ENCODE assay signal across 9 mouse cellular contexts in the genomic region with DNA sequence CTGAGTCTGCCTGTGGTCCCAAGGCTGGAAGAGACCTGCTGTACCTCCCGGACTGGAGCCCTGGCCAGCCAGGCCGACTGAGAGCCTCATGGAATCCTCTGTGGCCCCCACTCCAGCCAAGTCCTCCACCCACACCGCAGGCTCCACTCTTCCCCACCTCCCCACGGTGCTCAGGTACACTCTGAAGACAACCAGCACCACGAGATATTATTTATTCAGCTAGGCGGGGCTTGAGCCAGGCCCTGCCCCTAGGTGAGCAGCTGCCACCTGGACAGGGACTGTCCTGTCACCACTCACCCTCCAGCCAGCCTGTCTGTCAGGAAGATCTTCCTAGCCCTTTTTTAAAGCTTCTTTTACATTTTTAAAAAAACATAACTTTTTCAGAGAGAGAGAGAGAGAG. TPM values are rescaled to one million over a fixed set of nuclear protein-coding genes. Genes with fewer than 3 reads are reported as not detected.
DNase-seq lines count a peak whose midpoint lies in the region; ATAC-seq and TF ChIP-seq lines count a peak whose summit lies in the region.
"Had no signal": no experiment of that assay in that cellular context is flagged by ENCODE, and none has a peak within 500 bp of the region (broad histone marks: within the 10 kb centered on the region; RNA-seq: fewer than 3 reads in every experiment).

No protein-coding gene starts in this region.

- no peak for TF ChIP-seq POLR2A in myocyte (IDR thresholded peaks at IDR 0.05; ENCODE audit: insufficient read length, low read depth)

- peaks cover 21% of the 10 kb centered on the region for H3K36me3 ChIP-seq in megakaryocyte, embryonic 14.5 days (replicated peaks; ENCODE audit: low read length)
- H3K36me3 ChIP-seq in embryonic facial prominence, embryonic 14.5 days (ENCODE audit: control insufficient read depth, insufficient read depth, low read length) = no peaks in the 10 kb centered on the region
- peaks cover 4% of the 10 kb centered on the region; the same call in 1 of the 2 replicates for H3K36me3 ChIP-seq in intestine, embryonic 14.5 days (ENCODE audit: control insufficient read depth, insufficient read depth, low read length)
- H3K36me3 ChIP-seq in myocyte (ENCODE audit: control insufficient read depth, insufficient read depth) = no peaks in the 10 kb centered on the region

- no peaks in the 10 kb centered on the region for H3K27me3 ChIP-seq in megakaryocyte, embryonic 14.5 days (replicated peaks)
- no peaks in the 10 kb centered on the region for H3K27me3 ChIP-seq in embryonic facial prominence, embryonic 14.5 days (replicated peaks; ENCODE audit: control insufficient read depth, insufficient read depth, low read length)
- H3K27me3 ChIP-seq in intestine, embryonic 14.5 days (replicated peaks; ENCODE audit: control insufficient read depth, insufficient read depth, low read length) = no peaks in the 10 kb centered on the region
- H3K27me3 ChIP-seq in myocyte (ENCODE audit: control insufficient read depth, insufficient read depth, insufficient read length) = no peaks in the 10 kb centered on the region

- H3K4me3 ChIP-seq in megakaryocyte, embryonic 14.5 days (replicated peaks) = peak overlapping the region; percentile 97
- H3K4me3 ChIP-seq in embryonic facial prominence, embryonic 14.5 days (ENCODE audit: low read depth, low read length) = peak overlapping the region; percentile 77
- peak overlapping the region; percentile 81 for H3K4me3 ChIP-seq in intestine, embryonic 14.5 days (ENCODE audit: low read depth, low read length)
- H3K4me3 ChIP-seq in myocyte = peak overlapping the region; percentile 71

- whole genome bisulfite sequencing in embryonic facial prominence, embryonic 14.5 days = 81% methylated on average over 6 of the region's 6 CpGs
- 68% methylated on average over 6 of the region's 6 CpGs for WGBS in intestine, embryonic 14.5 days

- no peak for DNase-seq in embryonic facial prominence, embryonic 14.5 days (ENCODE audit: low spot score)
- DNase-seq in intestine, embryonic 14.5 days (ENCODE audit: low spot score) = no peak
- DNase-seq in urinary bladder, postnatal 14 days (ENCODE audit: low spot score) = no peak
- no peak for DNase-seq in kidney, postnatal 14 days
- DNase-seq in yolk sac, embryonic 10.5 days (ENCODE audit: low spot score) = no peak

- H3K9ac ChIP-seq in embryonic facial prominence, embryonic 14.5 days (ENCODE audit: low read depth, low read length) = peak overlapping the region; percentile 78; the same call in 1 of the 2 replicates
- H3K9ac ChIP-seq in intestine, embryonic 14.5 days (ENCODE audit: low read length) = no peak overlapping the region

- H3K9me3 ChIP-seq in megakaryocyte, embryonic 14.5 days = no peaks in the 10 kb centered on the region
- no peaks in the 10 kb centered on the region for H3K9me3 ChIP-seq in embryonic facial prominence, embryonic 14.5 days (ENCODE audit: control insufficient read depth, low read length)
- no peaks in the 10 kb centered on the region for H3K9me3 ChIP-seq in intestine, embryonic 14.5 days (ENCODE audit: control insufficient read depth, low read length)

- H3K79me2 ChIP-seq in myocyte (ENCODE audit: control insufficient read depth, insufficient read depth) = peaks cover 19% of the 10 kb centered on the region

- H3K4me1 ChIP-seq in megakaryocyte, embryonic 14.5 days = peaks cover 11% of the 10 kb centered on the region
- H3K4me1 ChIP-seq in embryonic facial prominence, embryonic 14.5 days (ENCODE audit: control insufficient read depth, insufficient read depth, low read length) = 0 out of 2 replicates have a peak, but pooled peaks cover 4% of the 10 kb centered on the region
- peaks cover 9% of the 10 kb centered on the region; the same call in 1 of the 2 replicates for H3K4me1 ChIP-seq in intestine, embryonic 14.5 days (replicated peaks; ENCODE audit: control insufficient read depth, insufficient read depth, low read length)

- ATAC-seq in megakaryocyte, adult 5-6 weeks (ENCODE audit: poor library complexity, severe bottlenecking) = no peak
- no peak for ATAC-seq in embryonic facial prominence, embryonic 14.5 days (ENCODE audit: low read depth)
- ATAC-seq in intestine, embryonic 14.5 days (replicated peaks; ENCODE audit: low FRiP score, low TSS enrichment, low read depth) = peak; percentile 41; the same call in 1 of the 2 replicates

- H3K4me2 ChIP-seq in embryonic facial prominence, embryonic 14.5 days (ENCODE audit: low read depth, low read length) = peak overlapping the region; percentile 78
- peak overlapping the region; percentile 64 for H3K4me2 ChIP-seq in intestine, embryonic 14.5 days (ENCODE audit: low read length)
- H3K4me2 ChIP-seq in myocyte (ENCODE audit: low read depth) = peak overlapping the region; percentile 65

- no peak overlapping the region for H3K27ac ChIP-seq in embryonic facial prominence, embryonic 14.5 days (replicated peaks; ENCODE audit: low read depth, low read length)
- H3K27ac ChIP-seq in intestine, embryonic 14.5 days (ENCODE audit: low read depth) = no peak overlapping the region
- H3K27ac ChIP-seq: layer of hippocampus, adult 2 months had no signal

- H3ac ChIP-seq in myocyte (ENCODE audit: control insufficient read depth, insufficient read length) = no peak overlapping the region

TF ChIP-seq in myocyte, 11 proteins besides CTCF, POLR2A, EP300 and RAD21:
- TF ChIP-seq USF1 (IDR thresholded peaks at IDR 0.05; ENCODE audit: low read depth) (no peak), REST (IDR thresholded peaks at IDR 0.05; ENCODE audit: insufficient read depth, insufficient read length) (no peak), MYOG (IDR thresholded peaks at IDR 0.05; ENCODE audit: control insufficient read depth in 1 of 3, insufficient read depth in 1 of 3, insufficient read length in 2 of 3, low read depth in 2 of 3) (no peak), MYOD1 (IDR thresholded peaks at IDR 0.05; ENCODE audit: control insufficient read depth in 1 of 3, insufficient read length in 2 of 3, low read depth in 2 of 3) (no peak), CEBPB (IDR thresholded peaks at IDR 0.05; ENCODE audit: insufficient read depth, poor library complexity, severe bottlenecking) (no peak), MAX (IDR thresholded peaks at IDR 0.05; ENCODE audit: low read depth) (no peak), POLR2AphosphoS2 (IDR thresholded peaks at IDR 0.05; ENCODE audit: insufficient read length, low read depth) (no peak), TCF12 (IDR thresholded peaks at IDR 0.05; ENCODE audit: insufficient read depth, poor library complexity, severe bottlenecking) (no peak), SRF (IDR thresholded peaks at IDR 0.05; ENCODE audit: control insufficient read depth, insufficient read length, low read depth) (no peak), TCF3 (IDR thresholded peaks at IDR 0.05; ENCODE audit: insufficient read length, low read depth) (no peak), E2F4 (IDR thresholded peaks at IDR 0.05; ENCODE audit: insufficient read depth) (no peak)

RNA-seq across cellular contexts. Expression of a gene that starts 1.1 kb away (rescaled TPM):
- polyA plus RNA-seq in megakaryocyte, embryonic 14.5 days (2012; ENCODE audit: insufficient read depth, low replicate concordance) = 0.87 TPM in 1 of 2 replicates, not detected in the other
- total RNA-seq in megakaryocyte, adult 5-6 weeks (2015) = 62.7 and 63.7 TPM in 2 replicates
- total RNA-seq in megakaryocyte, adult 5-6 weeks (2017) = 58.9 and 60.9 TPM in 2 replicates
- 46.6 and 58.2 TPM in 2 replicates for polyA plus RNA-seq in embryonic facial prominence, embryonic 14.5 days (2014; fragmentation: Nextera tagmentation; extraction: Ambion mirVana)
- polyA plus RNA-seq in intestine, embryonic 14.5 days (2014; fragmentation: Nextera tagmentation; extraction: Ambion mirVana) = 66.2 and 74.2 TPM in 2 replicates
- 3.8 TPM for polyA plus RNA-seq in myocyte (2012; fragmentation: generic; extraction: Trizol)
